Mouse (Mus musculus) forebrain, postnatal 0 days (tissue): Measurements from ENCODE around the gene Mdm2. TPM values are rescaled to one million over a fixed set of nuclear protein-coding genes. Genes with fewer than 3 reads are reported as not detected.

Experiments
- ATAC-seq: fragments of 200-750 bp; cut with Nextera tagmentation; 2 replicates; pipeline ENCODE4 v1.8.0; 2017; ENCODE audit warnings: mild to moderate bottlenecking, moderate library complexity
- DNase-seq: peaks from one replicate; pipeline ENCODE4 v3.0.0-alpha.2; 2015
- H3K27ac ChIP-seq: fragments of 300-500 bp; sonication (generic); 2 replicates; pipeline ENCODE4 v1.5.1; 2014; ENCODE audit warnings: low read depth, mild to moderate bottlenecking, antibody characterized with exemption, low read length, moderate library complexity, mixed read lengths
- H3K27me3 ChIP-seq: fragments of 300-500 bp; sonication (generic); 2 replicates; pipeline ENCODE4 v1.6.1; 2014; ENCODE audit warnings: mild to moderate bottlenecking, low read length, mixed read lengths; ENCODE audit not compliant: insufficient read depth
- H3K36me3 ChIP-seq: fragments of 300-500 bp; sonication (generic); 2 replicates; pipeline ENCODE4 v1.6.1; 2014; ENCODE audit warnings: mild to moderate bottlenecking, moderate library complexity; ENCODE audit not compliant: insufficient read depth
- H3K4me1 ChIP-seq: fragments of 300-500 bp; sonication (generic); 2 replicates; pipeline ENCODE4 v1.6.1; 2014; ENCODE audit warnings: antibody characterized with exemption; ENCODE audit not compliant: insufficient read depth
- H3K4me2 ChIP-seq: fragments of 300-500 bp; sonication (generic); 2 replicates; pipeline ENCODE4 v1.6.1; 2014; ENCODE audit warnings: low read depth, mild to moderate bottlenecking, moderate library complexity
- H3K4me3 ChIP-seq: fragments of 300-500 bp; sonication (generic); 2 replicates; pipeline ENCODE4 v1.5.1; 2014; ENCODE audit warnings: low read depth, low read length, mixed read lengths
- H3K9ac ChIP-seq: fragments of 300-500 bp; sonication (generic); 2 replicates; pipeline ENCODE4 v1.6.1; 2014; ENCODE audit warnings: mild to moderate bottlenecking
- H3K9me3 ChIP-seq: fragments of 300-500 bp; sonication (generic); 2 replicates; pipeline ENCODE4 v1.6.1; 2016; ENCODE audit warnings: low read length
- CTCF ChIP-seq: sonication (generic); IDR thresholded peaks from 2 replicates; pipeline ENCODE4 v1.5.1; 2016; ENCODE audit warnings: antibody characterized with exemption, control low read depth, low read depth
- WGBS: fragments of 180-500 bp; shearing (Covaris S2); extraction: QIAGEN DNeasy Blood & Tissue Kit; methylation state at CpG from one replicate; pipeline ENCODE4 v1.1.7; 2014; 5-methylcytosine and 5-hydroxymethylcytosine counted together
- polyA plus RNA-seq: library from polyadenylated mRNA; unstranded; fragments of >200 nt; fragmentation: Nextera tagmentation; extraction: Ambion mirVana; gene quantifications from 2 replicates; pipeline ENCODE4 v1.2.1, GENCODE M21; 2015
- total RNA-seq: library from RNA; depleted of rRNA; stranded (reverse); fragments of >200 nt; gene quantifications from 2 replicates; pipeline ENCODE4 v1.2.3, GENCODE M21; 2014

Mdm2 gene
- total and polyA plus RNA-seq, 2 experiments from 2014 or later = 30.2 to 77.3 TPM

GRCm38 (mm10) chr10:117651587-117652377 lies 58.8 kb downstream of the Mdm2 start:
- peak; percentile 50 for DNase-seq

GRCm38 (mm10) chr10:117650725-117651124 lies 59.8 kb downstream of the Mdm2 start:
- Histone ChIP-seq H3K9ac (no peak overlapping the region), H3K27ac (no peak overlapping the region), H3K4me1 (no peaks in the 10 kb centered on the region), H3K4me3 (no peak overlapping the region), H3K27me3 (no peaks in the 10 kb centered on the region), H3K4me2 (no peak overlapping the region), H3K36me3 (no peaks in the 10 kb centered on the region), H3K9me3 (no peaks in the 10 kb centered on the region)
- TF ChIP-seq CTCF = no peak
- 89% methylated on average over 7 of the region's 7 CpGs for WGBS
- DNase-seq = no peak
- no peak for ATAC-seq

More at GRCm38 (mm10) chr10:117651587-117652377, 58.8 kb downstream of the Mdm2 start:
- Histone ChIP-seq H3K4me1 (no peaks in the 10 kb centered on the region), H3K4me2 (no peak overlapping the region), H3K4me3 (no peak overlapping the region), H3K27me3 (no peaks in the 10 kb centered on the region), H3K9ac (no peak overlapping the region), H3K9me3 (no peaks in the 10 kb centered on the region), H3K27ac (no peak overlapping the region), H3K36me3 (no peaks in the 10 kb centered on the region)
- ATAC-seq = peak; percentile 88
- TF ChIP-seq CTCF = no peak
- 70% methylated on average over 10 of the region's 10 CpGs for WGBS

GRCm38 (mm10) chr10:117650042-117650655 lies 60.4 kb downstream of the Mdm2 start:
- Histone ChIP-seq H3K4me3 (no peak overlapping the region), H3K4me1 (no peaks in the 10 kb centered on the region), H3K36me3 (no peaks in the 10 kb centered on the region), H3K9me3 (no peaks in the 10 kb centered on the region), H3K27me3 (no peaks in the 10 kb centered on the region), H3K27ac (no peak overlapping the region), H3K4me2 (no peak overlapping the region), H3K9ac (no peak overlapping the region)
- no peak for DNase-seq
- TF ChIP-seq CTCF = no peak
- no peak for ATAC-seq
- WGBS = 90% methylated on average over 12 of the region's 12 CpGs

- WGBS = 89% methylated on average over 11 of the region's 11 CpGs
- Histone ChIP-seq H3K36me3 (no peaks in the 10 kb centered on the region), H3K4me3 (no peak overlapping the region), H3K4me2 (no peak overlapping the region), H3K9me3 (no peaks in the 10 kb centered on the region), H3K4me1 (no peaks in the 10 kb centered on the region), H3K9ac (no peak overlapping the region), H3K27ac (no peak overlapping the region), H3K27me3 (no peaks in the 10 kb centered on the region)
- ATAC-seq (no peak), DNase-seq (no peak)
- no peak for TF ChIP-seq CTCF
These were observed 61.1 kb downstream of the Mdm2 start for GRCm38 (mm10) chr10:117649292-117650041.

- TF ChIP-seq CTCF = no peak
- Histone ChIP-seq H3K4me1 (no peaks in the 10 kb centered on the region), H3K27me3 (no peaks in the 10 kb centered on the region), H3K27ac (no peak overlapping the region), H3K9ac (no peak overlapping the region), H3K4me2 (no peak overlapping the region), H3K9me3 (no peaks in the 10 kb centered on the region), H3K36me3 (no peaks in the 10 kb centered on the region), H3K4me3 (no peak overlapping the region)
- WGBS = 93% methylated on average over 3 of the region's 3 CpGs
- ATAC-seq = no peak
- no peak for DNase-seq
These were observed 61.9 kb downstream of the Mdm2 start for GRCm38 (mm10) chr10:117648643-117649042.

GRCm38 (mm10) chr10:117647964-117648472 lies 62.5 kb downstream of the Mdm2 start:
- H3K9ac ChIP-seq = no peak overlapping the region
- H3K4me2 ChIP-seq = no peak overlapping the region
- 59% methylated on average over 2 of the region's 2 CpGs for WGBS
- no peak for ATAC-seq
- no peak overlapping the region for H3K4me3 ChIP-seq
- H3K9me3 ChIP-seq = no peaks in the 10 kb centered on the region
- DNase-seq = no peak
- no peak overlapping the region for H3K27ac ChIP-seq
- H3K36me3 ChIP-seq = no peaks in the 10 kb centered on the region
- no peak for TF ChIP-seq CTCF
- no peaks in the 10 kb centered on the region for H3K27me3 ChIP-seq
- H3K4me1 ChIP-seq = no peaks in the 10 kb centered on the region
